Mouse (Mus musculus): Measurements from ENCODE around the gene Anapc7. TPM values are rescaled to one million over a fixed set of nuclear protein-coding genes. Genes with fewer than 3 reads are reported as not detected.
"Not testable (repeated sequence)": the region's sequence is repeated elsewhere in the genome, so short reads cannot be mapped to it uniquely, and the experiment has no call there.

Anapc7 gene
- total RNA-seq, 1 experiment from 2014 or later = 46.0 TPM

- DNase-seq = no peak
These were observed 29.8 kb downstream of the Anapc7 start for GRCm38 (mm10) chr5:122451324-122451723.

DNA sequence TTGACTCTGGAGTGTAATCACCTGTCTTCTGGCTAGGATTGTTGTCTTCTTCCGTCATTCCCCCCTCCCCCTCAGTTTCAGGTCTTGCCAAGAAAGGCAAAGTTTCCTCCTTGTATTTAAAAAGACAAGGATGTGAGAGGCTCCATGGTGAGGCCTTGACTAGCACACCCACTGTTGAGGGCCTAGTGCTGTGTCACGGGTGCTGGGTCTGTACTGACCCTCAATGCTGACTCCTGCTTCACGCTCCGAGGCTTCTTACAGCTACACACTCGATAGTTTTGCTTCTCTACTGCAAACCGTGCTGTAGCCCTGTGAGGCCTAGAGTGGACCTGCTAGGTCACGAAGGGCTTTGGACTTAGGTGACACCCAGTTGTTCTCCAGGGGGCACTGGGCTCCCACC lies 30.7 kb downstream of the Anapc7 start:
- no peak for DNase-seq

- DNase-seq = no peak
These were observed 31.7 kb downstream of the Anapc7 start for GRCm38 (mm10) chr5:122453188-122453587.

- no peak for DNase-seq
These were observed 32.9 kb downstream of the Anapc7 start for GRCm38 (mm10) chr5:122454442-122454841.

DNA sequence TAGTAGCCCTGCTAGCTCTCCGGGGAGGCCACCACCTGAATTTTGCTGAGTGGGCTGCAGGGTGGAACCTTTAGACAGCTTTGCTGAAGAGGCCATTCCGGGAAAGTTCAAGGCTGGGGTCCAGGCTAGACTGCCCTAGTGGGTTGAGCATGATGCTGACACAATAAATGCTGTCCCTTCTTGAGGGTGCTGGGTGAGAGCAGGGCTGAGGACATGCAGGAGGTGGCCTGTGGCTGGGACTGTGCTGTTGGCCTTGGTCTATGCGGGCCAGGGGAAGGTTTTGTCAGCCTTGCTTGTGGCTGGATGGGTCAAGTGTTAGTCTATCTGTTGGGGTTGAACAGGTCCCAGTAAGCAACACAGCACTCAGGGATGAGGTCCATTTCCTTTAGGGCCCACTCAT lies 33.4 kb downstream of the Anapc7 start:
- DNase-seq = no peak

GRCm38 (mm10) chr5:122455584-122455983 lies 34.1 kb downstream of the Anapc7 start:
- DNase-seq = no peak

DNA sequence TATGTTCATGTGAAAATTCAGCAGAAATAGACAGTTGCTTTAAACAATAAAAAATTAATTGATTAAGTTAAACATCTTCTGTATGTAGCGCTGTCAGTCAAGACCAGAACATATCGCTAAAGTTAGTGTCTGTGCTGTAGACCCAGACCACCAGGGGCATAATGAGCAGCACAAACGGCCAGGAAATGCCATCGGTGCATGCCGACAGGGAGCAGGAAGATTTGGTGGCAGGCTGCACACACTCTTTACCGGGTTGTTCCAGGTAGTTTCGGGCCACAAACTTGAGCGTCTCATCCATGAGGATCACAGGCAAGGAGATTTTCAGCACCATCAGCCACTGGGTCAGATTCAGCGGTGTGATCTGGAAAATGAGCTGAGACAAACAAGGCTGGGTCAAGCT lies 35.6 kb downstream of the Anapc7 start:
- not testable (repeated sequence) for DNase-seq

- no peak for DNase-seq
These were observed 36.6 kb downstream of the Anapc7 start for GRCm38 (mm10) chr5:122458066-122458465.

DNA sequence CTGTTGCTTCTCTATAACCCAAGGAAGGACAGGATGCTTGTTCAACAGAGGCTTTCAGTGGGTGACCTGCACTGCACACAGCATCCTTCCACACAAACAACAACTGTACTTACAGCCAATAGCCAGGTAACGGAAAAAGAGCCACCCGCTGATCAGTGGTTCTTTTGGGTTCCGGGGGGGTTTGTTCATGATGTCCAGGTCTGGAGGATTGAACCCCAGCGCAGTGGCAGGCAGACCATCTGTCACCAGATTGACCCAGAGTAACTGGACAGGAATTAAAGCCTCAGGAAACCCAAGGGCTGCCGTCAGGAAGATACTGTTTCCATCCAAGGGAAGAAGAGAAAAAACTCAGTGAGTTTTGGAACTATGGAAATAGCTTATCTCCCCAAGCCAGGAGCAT lies 37.8 kb downstream of the Anapc7 start:
- no peak for DNase-seq

- DNase-seq = no peak
These were observed 39.2 kb downstream of the Anapc7 start for GRCm38 (mm10) chr5:122460656-122461055.

- DNase-seq = no peak
These were observed 39.9 kb downstream of the Anapc7 start for GRCm38 (mm10) chr5:122461431-122461830.

DNA sequence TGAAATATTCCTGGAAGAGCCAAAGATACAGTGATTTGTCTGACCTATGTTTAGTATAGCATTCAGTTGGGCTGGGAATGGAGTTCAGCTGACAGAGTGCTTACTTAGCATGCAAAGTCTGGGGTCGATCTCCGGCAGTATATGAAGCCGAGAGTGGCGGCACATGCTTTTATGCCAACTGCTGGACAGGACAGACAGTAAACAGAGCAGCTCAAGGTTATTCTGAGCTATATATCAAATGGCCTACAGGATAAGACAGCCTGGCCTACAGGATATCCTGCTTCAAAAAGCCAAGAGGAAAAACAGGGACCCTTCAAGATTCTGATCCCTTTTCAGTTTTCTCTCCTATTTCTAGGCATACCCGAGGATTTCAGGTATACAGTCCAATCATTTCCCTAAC lies 50.2 kb downstream of the Anapc7 start:
- no peak for DNase-seq

- DNase-seq = no peak
These were observed 53.3 kb downstream of the Anapc7 start for GRCm38 (mm10) chr5:122474643-122475363.

- DNase-seq = no peak
These were observed 54.6 kb downstream of the Anapc7 start for GRCm38 (mm10) chr5:122476078-122476477.

DNA sequence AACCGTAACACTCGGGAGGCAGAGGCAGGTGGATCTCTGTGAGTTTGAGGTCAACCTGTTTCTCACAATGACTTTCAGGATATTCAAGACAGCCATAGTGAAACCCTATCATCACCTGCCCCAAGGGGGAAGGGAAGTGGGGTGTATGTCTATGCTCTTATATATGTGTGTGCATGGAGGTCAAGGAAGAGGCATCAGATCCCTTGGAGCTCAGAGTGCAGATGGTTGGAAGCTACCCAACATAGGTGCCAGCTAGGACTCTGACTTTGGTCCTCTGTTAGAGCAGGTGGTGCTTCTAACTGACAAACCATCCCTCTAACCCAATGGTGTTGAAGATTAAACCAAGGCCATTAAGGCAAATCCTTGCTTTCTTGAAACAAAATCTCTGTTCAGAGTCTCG lies 56.0 kb downstream of the Anapc7 start:
- DNase-seq = no peak

GRCm38 (mm10) chr5:122479131-122479530 lies 57.6 kb downstream of the Anapc7 start:
- no peak for DNase-seq

- peak; percentile 32 for DNase-seq
These were observed 60.4 kb downstream of the Anapc7 start for GRCm38 (mm10) chr5:122481844-122482243.

GRCm38 (mm10) chr5:122482733-122483391 lies 61.4 kb downstream of the Anapc7 start:
- DNase-seq = no peak

- not testable (repeated sequence) for DNase-seq
These were observed 64.8 kb downstream of the Anapc7 start for GRCm38 (mm10) chr5:122486243-122486642.

GRCm38 (mm10) chr5:122487825-122488224 lies 66.3 kb downstream of the Anapc7 start:
- no peak for DNase-seq

DNA sequence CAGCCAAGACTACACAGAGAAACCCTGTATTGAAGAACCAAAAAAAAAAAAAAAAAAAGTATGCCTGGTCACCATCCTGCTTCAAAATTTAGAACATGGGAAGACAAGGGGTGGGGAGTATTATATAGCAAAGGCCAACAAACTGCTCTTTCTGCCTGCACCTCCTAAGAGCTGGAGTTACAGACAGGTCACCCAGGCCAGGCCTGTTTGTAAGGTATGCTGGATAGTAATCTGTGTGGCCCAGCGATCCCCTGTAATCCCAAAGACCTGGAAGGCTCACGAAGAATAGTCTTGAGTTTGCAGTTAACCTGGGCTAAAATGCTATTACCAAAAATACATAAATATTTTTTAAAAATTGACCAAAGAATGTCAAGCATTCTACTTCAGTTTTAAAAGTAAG lies 68.7 kb downstream of the Anapc7 start:
- DNase-seq = no peak

DNA sequence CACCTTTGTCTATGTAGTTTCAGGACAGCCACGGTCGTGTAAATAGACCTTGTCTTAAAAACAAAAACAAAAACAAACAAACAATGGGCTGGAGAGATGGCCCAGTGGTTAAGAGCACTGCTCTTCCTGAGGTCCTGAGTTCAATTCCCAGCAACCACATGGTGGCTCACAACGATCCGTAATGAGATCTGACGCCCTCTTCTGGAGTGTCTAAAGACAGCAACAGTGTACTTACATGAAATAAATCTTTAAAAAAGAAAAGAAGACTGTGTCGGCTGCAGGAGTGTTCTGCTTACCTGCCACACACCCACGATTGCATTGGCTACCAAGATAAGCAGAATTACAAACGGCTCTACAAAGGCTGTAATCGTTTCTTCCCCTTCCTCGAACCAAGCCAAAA lies 69.9 kb downstream of the Anapc7 start:
- DNase-seq = no peak

DNA sequence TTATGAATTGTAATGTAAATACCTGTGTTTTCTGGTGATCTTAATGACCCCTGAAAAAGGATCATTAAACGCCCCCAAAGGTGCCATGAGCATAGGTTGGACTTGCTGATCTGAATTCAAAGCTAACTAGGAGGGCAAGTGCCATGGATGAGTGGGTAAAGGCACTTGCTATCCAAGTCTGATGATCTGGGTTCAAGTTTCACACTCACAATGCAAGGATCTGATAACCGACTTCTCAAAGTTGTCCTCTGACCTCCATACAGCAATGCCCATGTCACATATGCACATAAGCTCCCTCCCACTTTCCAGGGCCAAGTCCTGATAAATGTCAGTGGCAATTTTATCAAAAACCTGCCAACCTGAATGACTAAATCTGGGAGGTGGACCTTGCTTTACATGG lies 71.5 kb downstream of the Anapc7 start:
- no peak for DNase-seq

GRCm38 (mm10) chr5:122494449-122494848 lies 73.0 kb downstream of the Anapc7 start:
- no peak for DNase-seq

All from adrenal gland, postnatal 25 days (tissue).